Mouse (Mus musculus) megakaryocyte, embryonic 14.5 days (primary cell): Measurements from ENCODE around the gene Cox4i1.

Experiments
- FLI1 ChIP-seq: IDR thresholded peaks from 2 replicates; pipeline ENCODE4 v1.6.1; 2012; ENCODE audit warnings: low read length, inconsistent platforms, mixed read lengths
- GATA1 ChIP-seq: IDR thresholded peaks from 3 replicates; pipeline ENCODE4 v1.6.1; 2012; ENCODE audit warnings: mixed read lengths, low read length, inconsistent platforms, borderline replicate concordance

DNA sequence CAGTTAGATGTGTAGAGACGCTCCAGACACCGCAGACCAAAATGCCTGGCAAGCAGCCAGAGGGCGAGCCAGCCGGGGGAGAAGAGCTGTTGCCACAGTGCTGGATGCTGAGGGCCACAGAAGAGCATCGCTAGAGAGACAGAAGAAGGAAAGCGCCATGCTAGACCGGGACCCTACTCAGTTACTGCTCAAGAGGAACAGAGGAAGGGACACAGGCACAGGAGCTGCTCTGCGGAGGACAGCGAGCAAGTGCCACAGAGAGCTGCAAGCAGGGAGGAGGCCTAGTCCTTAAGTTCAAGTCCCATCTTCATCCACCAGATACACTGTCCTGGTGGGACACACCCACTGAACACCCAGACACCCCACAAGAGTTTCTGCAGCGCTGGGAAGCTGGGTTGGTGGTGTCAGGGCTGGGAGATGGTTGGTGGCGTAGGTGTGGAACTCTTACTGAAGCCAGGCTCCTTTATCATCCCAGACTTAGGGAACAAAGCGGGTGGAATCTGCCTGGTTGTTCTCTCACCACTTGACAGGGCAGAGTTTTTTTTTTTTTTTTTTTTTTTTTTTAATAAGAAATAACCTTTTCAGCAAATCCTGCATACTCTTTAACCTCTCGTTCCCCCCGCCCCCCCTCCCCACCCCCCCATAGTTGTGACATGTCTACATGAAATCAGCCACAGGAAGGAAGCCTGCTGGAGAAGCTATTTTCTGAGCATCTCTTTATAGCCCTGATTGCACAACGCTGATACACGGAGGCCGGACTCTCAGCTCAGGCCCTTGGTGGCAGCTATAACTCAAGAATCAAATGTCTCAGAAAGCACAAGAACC lies 29.3 kb downstream of the Cox4i1 start:
- no peak for TF ChIP-seq GATA1
- TF ChIP-seq FLI1 = no peak
